Mouse (Mus musculus) lung, embryonic 15.5 days (tissue): ENCODE measurements at regions not wholly inside any gene's neighbourhood (a gene's known extent, or its start where the extent isn't known, plus 50 kb on each side); places are given as distances from the start of the nearest gene placed in this dataset.

ENCODE experiments used
- ATAC-seq: fragments of 200-750 bp; cut with Nextera tagmentation; 2 replicates; pipeline ENCODE4 v1.8.0; 2017; ENCODE audit warnings: moderate number of reproducible peaks, borderline replicate concordance; ENCODE audit not compliant: low FRiP score, low TSS enrichment; ENCODE audit errors: extremely low read depth
- H3K27ac ChIP-seq: fragments of 300-500 bp; sonication (generic); 2 replicates; pipeline ENCODE4 v1.5.1; 2015; ENCODE audit warnings: moderate library complexity, mild to moderate bottlenecking, inconsistent platforms
- H3K27me3 ChIP-seq: fragments of 300-500 bp; sonication (generic); 2 replicates; pipeline ENCODE4 v1.6.1; 2015; ENCODE audit warnings: inconsistent platforms
- H3K36me3 ChIP-seq: fragments of 300-500 bp; sonication (generic); 2 replicates; pipeline ENCODE4 v1.6.1; 2015; ENCODE audit warnings: inconsistent platforms
- H3K4me1 ChIP-seq: fragments of 300-500 bp; sonication (generic); 2 replicates; pipeline ENCODE4 v1.6.1; 2015; ENCODE audit warnings: inconsistent platforms
- H3K4me2 ChIP-seq: fragments of 300-500 bp; sonication (generic); 2 replicates; pipeline ENCODE4 v1.6.1; 2015; ENCODE audit warnings: inconsistent platforms, mild to moderate bottlenecking, moderate library complexity
- H3K4me3 ChIP-seq: fragments of 300-500 bp; sonication (generic); 2 replicates; pipeline ENCODE4 v1.5.1; 2015; ENCODE audit warnings: mild to moderate bottlenecking, inconsistent platforms
- H3K9ac ChIP-seq: fragments of 300-500 bp; sonication (generic); 2 replicates; pipeline ENCODE4 v1.6.1; 2015; ENCODE audit warnings: inconsistent platforms
- H3K9me3 ChIP-seq: fragments of 300-500 bp; sonication (generic); 2 replicates; pipeline ENCODE4 v1.6.1; 2016; ENCODE audit warnings: inconsistent platforms
- WGBS: fragments of 180-500 bp; shearing (Covaris S2); methylation state at CpG from one replicate; pipeline ENCODE4 v1.1.7; 2015; 5-methylcytosine and 5-hydroxymethylcytosine counted together

GRCm38 (mm10) chr1:25008456-25009169, 330.2 kb downstream of the Lmbrd1 start:
- 24% methylated on average over 8 of the region's 8 CpGs for WGBS
- H3K9me3 ChIP-seq = no peaks in the 10 kb centered on the region
- H3K27ac ChIP-seq = no peak overlapping the region
- ATAC-seq = peak; percentile 46; the same call in 1 of the 2 replicates
- H3K36me3 ChIP-seq = no peaks in the 10 kb centered on the region
- H3K9ac ChIP-seq = no peak overlapping the region
- H3K4me1 ChIP-seq = no peaks in the 10 kb centered on the region
- H3K4me2 ChIP-seq = no peak overlapping the region
- H3K4me3 ChIP-seq = no peak overlapping the region
- no peaks in the 10 kb centered on the region for H3K27me3 ChIP-seq

- no peak for ATAC-seq
- Histone ChIP-seq H3K27me3 (no peaks in the 10 kb centered on the region), H3K36me3 (no peaks in the 10 kb centered on the region), H3K4me1 (no peaks in the 10 kb centered on the region), H3K4me3 (no peak overlapping the region), H3K9ac (no peak overlapping the region), H3K9me3 (no peaks in the 10 kb centered on the region), H3K27ac (no peak overlapping the region), H3K4me2 (no peak overlapping the region)
- WGBS = 83% methylated on average over 1 of the region's 1 CpGs
Observed at GRCm38 (mm10) chr1:25012754-25013153, 334.3 kb downstream of the Lmbrd1 start.
